Mouse (Mus musculus): ENCODE data around the gene Klc2. TPM values are rescaled to one million over a fixed set of nuclear protein-coding genes. Genes with fewer than 3 reads are reported as not detected.
A peak's percentile ranks its signal among the peaks of the same experiment; 100 is the strongest.
"Not testable (repeated sequence)": the region's sequence is repeated elsewhere in the genome, so short reads cannot be mapped to it uniquely, and the experiment has no call there.

Gene Klc2
- total RNA-seq, 2 experiments from 2014 or later: 38.8 to 42.8 TPM

- DNase-seq: peak; percentile 99
- intact Hi-C loops (cut with DNase I): no loop called here
Measured at GRCm38 (mm10) chr19:5106731-5107191, 11.6 kb downstream of the Klc2 start, which contains the start of gene Rab1b. Gene Rab1b, minus strand, starts transcription at chr19:5107072.

GRCm38 (mm10) chr19:5106074-5106473 lies 12.3 kb downstream of the Klc2 start:
- peak in 1 of 2 experiments; percentile 58 for DNase-seq
- intact Hi-C loops (cut with DNase I): no loop called here

- intact Hi-C loops (cut with DNase I): no loop called here
- DNase-seq: peak; percentile 69 to 70
Measured at GRCm38 (mm10) chr19:5098363-5099143, 19.8 kb downstream of the Klc2 start, which contains the start of gene Cnih2. Gene Cnih2, minus strand, starts transcription at chr19:5098521.

- intact Hi-C loops (cut with DNase I): no loop called here
Measured at GRCm38 (mm10) chr19:5097521-5098362, 20.6 kb downstream of the Klc2 start.

GRCm38 (mm10) chr19:5095887-5096474 lies 22.4 kb downstream of the Klc2 start:
- intact Hi-C loops (cut with DNase I): loop anchor here (2.0 kb wide), 1 partner anchor 45 kb away; no protein-coding TSS in a partner anchor
- no peak for DNase-seq

More at GRCm38 (mm10) chr19:5097521-5098362, 20.6 kb downstream of the Klc2 start:
- DNase-seq: no peak

- DNase-seq: no peak
- intact Hi-C loops (cut with DNase I): loop anchor here (2.0 kb wide), 1 partner anchor 46 kb away; no protein-coding TSS in a partner anchor
Measured at GRCm38 (mm10) chr19:5094746-5095417, 23.5 kb downstream of the Klc2 start.

GRCm38 (mm10) chr19:5094243-5094632 lies 24.1 kb downstream of the Klc2 start:
- intact Hi-C loops (cut with DNase I): loop anchor here (2.0 kb wide), 1 partner anchor 47 kb away; no protein-coding TSS in a partner anchor
- peak; percentile 91 to 96 for DNase-seq

GRCm38 (mm10) chr19:5093481-5094242 lies 24.7 kb downstream of the Klc2 start:
- DNase-seq: no peak

GRCm38 (mm10) chr19:5092083-5092482 lies 26.3 kb downstream of the Klc2 start:
- no peak for DNase-seq
- intact Hi-C loops (cut with DNase I): no loop called here

More at GRCm38 (mm10) chr19:5093481-5094242, 24.7 kb downstream of the Klc2 start:
- intact Hi-C loops (cut with DNase I): loop anchor here (2.0 kb wide), 1 partner anchor 47 kb away; no protein-coding TSS in a partner anchor

GRCm38 (mm10) chr19:5089324-5089723 lies 29.0 kb downstream of the Klc2 start:
- intact Hi-C loops (cut with DNase I): no loop called here
- DNase-seq: no peak

GRCm38 (mm10) chr19:5087884-5088728 lies 30.3 kb downstream of the Klc2 start, which contains the start of gene Yif1a:
Gene Yif1a, plus strand, starts transcription at chr19:5088538.
- intact Hi-C loops (cut with DNase I): no loop called here
- peak; percentile 97 to 98 for DNase-seq

GRCm38 (mm10) chr19:5086533-5086932 lies 31.8 kb downstream of the Klc2 start:
- DNase-seq; intact Hi-C loops (cut with DNase I): not testable (repeated sequence)

GRCm38 (mm10) chr19:5085145-5085863 lies 33.1 kb downstream of the Klc2 start, which contains the start of gene Tmem151a:
Gene Tmem151a, minus strand, starts transcription at chr19:5085531.
- intact Hi-C loops (cut with DNase I): no loop called here
- DNase-seq: no peak

GRCm38 (mm10) chr19:5084834-5085144 lies 33.6 kb downstream of the Klc2 start:
- intact Hi-C loops (cut with DNase I): no loop called here
- DNase-seq: no peak

GRCm38 (mm10) chr19:5083961-5084833 lies 34.2 kb downstream of the Klc2 start:
- no peak for DNase-seq
- intact Hi-C loops (cut with DNase I): no loop called here

GRCm38 (mm10) chr19:5082596-5082995 lies 35.8 kb downstream of the Klc2 start:
- no peak for DNase-seq
- intact Hi-C loops (cut with DNase I): no loop called here

- no peak for DNase-seq
- intact Hi-C loops (cut with DNase I): no loop called here
Measured at GRCm38 (mm10) chr19:5082005-5082404, 36.4 kb downstream of the Klc2 start.

Measured in heart, postnatal 10 days (tissue).